Mouse (Mus musculus) erythroblast, adult 5-6 weeks (primary cell): ENCODE data around the gene Perp. TPM values are rescaled to one million over a fixed set of nuclear protein-coding genes. Genes with fewer than 3 reads are reported as not detected.

ENCODE experiments used
- ATAC-seq: replicated peaks from 2 replicates; pipeline ENCODE4 v1.8.0; 2016; ENCODE audit warnings: moderate number of reproducible peaks, mild to moderate bottlenecking, moderate TSS enrichment, inconsistent platforms; ENCODE audit not compliant: poor library complexity, low FRiP score, severe bottlenecking
- total RNA-seq, 2 experiments: library from RNA; stranded (forward) in 1 of 2; stranded (reverse) in 1 of 2; fragments of 150-400 nt in 1 of 2; fragments of 200-764, 138-1000 nt in 1 of 2; gene quantifications; 2 replicates each; pipeline versions ENCODE4 v1.2.3 to v1.2.4; 2015 to 2017; ENCODE audit warnings: low replicate concordance in 2 of 2

Gene Perp
- total RNA-seq, 2 experiments from 2014 or later: 0.85 to 2.7 TPM

DNA sequence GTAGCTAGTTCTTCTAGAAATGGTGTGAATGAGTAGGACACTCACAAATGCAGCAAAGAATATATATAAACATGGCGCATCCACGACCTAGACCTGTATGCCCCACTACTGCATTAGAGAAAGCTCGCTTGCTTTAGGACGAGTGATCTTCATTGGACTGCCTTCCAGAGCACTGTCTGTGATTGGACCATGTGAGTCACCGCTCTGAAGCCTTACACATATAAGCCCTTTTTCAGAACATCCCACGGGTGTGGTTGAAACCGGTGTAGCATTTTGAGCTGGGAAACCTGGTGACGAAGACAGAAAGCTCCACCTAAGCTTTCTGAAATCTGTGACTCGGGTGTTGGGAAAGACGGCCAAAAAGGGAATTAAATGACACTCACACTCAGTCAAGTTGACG, 16.0 kb downstream of the Perp start:
- ATAC-seq: no peak

DNA sequence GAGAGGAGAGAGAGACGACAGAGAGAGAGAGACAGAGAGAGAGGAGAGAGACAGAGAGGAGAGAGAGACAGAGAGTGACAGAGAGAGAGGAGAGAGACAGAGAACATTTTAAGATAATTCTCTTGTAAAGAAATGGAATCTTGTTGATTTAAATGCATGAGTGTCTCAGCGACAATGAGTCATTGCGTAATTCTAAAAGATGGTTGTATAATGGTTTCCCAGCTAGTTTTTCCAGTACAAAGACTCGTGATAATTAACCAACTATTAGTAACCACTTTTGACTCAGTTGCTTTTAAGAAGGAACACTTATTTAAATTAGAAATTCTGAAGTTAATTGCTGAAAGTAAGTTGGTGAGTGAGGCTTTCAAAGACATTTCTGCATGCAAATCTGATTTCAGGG, 16.6 kb downstream of the Perp start:
- no peak for ATAC-seq

DNA sequence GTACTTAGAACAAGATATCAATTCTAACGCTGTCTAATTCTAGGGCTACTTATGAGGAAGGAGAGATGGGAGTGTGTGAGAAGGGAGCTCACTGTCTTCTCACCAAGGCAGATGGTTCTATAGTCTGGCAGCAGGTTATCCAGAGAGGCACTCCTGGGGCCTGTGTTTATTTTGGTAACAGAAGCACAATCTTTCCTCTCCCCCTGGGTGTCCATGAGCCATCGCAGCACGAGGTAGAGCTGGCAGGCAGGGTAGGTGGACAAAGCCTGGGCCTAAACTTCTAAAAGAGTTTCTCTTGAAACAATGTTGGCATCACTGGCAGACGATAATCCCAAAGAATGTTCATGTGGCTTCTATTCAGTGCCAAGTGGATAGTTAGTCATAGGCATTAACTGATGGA, 18.5 kb downstream of the Perp start:
- no peak for ATAC-seq

DNA sequence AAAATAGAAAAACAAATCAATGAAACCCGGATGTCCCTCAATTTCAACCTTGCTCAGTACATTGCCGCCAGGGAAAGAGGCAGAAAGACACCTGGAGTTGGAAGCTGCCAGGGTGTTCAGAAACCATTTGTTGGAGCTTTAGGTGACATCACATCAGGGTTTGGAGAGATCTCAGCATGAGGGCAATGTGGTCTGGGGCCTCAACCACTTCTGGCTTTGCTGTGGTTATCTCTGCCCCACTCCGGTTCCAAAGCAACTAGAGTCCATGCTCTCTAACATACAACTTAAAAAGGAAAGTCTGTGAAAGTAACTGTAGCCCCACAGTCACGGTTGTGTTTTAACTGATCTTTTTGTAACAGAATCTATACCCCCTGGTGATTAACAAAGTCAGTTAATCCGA, 19.9 kb downstream of the Perp start:
- ATAC-seq: no peak

DNA sequence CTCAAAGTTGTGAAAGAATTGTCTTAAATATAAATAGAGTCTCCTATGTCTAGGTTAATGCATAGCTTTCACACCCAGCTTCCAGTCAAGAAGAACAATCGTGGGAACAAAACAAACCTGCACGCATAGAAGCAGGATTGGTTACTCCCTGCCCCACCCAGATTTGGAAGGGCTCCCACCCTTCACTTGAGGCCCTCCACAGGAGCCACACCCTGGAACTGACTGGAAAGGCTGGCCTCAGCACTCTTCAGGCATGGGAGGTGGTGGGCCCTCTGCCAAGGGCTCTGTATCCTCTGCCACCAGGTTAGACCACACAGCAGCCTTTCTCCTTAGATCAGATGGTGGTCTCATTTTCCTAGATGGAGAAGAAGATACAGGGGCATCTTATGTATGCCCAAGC, 26.2 kb downstream of the Perp start:
- ATAC-seq: no peak

DNA sequence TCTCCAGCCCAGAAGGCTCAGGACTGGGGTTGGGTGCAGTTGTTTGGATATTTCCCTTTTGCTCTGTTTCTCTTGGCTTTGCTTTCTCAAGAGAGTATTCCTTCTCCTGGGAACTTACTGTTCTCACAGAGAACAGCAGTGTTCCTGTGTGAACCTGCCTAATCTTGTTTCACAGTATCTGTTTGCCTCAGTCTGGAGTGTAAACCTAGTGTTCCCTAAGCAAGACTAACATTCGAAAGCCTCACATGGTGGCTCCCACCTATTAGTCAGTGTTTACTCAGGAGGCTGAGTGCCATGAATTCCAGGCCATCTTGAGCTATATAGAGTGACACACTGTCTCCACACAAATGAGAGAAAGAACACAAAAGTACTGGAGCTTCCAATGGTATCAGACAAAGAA, 31.4 kb downstream of the Perp start:
- no peak for ATAC-seq

DNA sequence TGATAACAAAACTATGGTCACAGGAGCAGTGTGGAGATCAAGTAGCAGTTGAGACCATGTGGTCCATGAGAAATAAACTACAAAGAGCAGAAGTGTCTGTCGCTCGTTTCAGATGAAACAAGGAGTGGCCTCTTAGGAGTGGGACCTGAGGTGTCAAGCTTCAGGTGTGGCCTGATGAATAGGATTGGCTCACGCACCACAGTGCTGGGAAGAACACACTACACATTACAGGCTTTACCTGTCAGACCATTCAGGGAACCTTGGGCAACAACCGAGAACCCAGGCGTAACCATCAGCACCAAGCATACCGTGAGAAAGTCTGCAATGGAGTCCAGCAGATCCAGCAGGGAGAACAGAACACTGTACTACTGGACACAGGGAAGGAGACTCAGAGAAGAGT, 33.3 kb downstream of the Perp start:
- no peak for ATAC-seq

DNA sequence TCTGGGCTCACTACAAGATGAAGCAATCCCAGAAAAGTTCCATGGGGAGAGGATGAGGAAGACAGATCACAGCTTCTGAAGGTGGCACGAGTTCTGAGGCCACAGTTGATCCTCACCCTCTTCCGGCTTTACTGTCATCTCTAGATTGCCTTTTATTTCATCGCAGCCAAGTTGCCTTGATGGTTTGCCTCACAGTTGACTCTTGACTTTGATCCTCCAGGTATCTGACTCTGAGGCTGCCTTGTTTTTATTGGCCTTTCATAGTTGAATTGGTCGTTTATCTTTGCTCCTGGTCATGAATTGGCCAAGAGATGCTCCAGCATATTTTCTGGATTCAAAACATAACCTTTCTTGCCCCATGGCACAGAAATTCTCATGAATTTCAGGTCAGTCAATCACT, 34.3 kb downstream of the Perp start:
- no peak for ATAC-seq

DNA sequence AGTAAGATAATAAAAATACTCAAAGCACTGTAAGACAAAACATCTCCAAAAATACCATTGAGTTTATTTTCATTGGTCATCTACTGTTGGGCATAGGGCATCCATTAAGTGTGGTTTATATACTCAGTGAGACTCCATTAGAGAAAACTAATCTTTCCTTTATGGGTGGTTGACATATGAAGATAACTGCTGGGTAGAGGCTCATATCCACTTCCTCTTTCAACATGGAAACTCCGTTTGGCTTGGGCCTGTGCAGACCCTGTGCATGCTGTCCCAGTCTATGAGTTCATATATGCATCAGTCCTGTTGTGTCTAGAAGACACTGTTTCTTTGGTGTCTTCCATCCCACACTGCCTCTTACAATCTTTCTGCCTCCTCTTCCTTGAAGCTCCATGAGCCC, 34.9 kb downstream of the Perp start:
- no peak for ATAC-seq

DNA sequence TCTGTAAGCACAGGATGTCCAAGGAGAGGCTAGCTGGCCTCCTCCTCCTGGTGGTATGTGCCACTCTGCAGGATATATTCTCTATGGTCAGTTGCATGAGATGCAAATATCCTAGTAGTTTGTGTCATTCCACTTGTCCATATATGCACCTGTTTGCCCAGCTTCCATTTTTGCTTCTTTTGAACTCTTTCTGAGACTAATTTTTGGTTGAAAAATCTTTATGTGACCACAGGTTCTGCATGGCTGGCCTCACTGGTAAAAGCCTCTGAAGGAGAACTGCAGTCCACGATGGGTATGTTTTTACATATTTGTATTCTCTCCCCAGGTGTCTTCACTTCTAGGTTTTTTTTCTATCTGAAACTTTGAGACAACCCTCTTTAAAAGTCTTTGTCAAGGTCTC, 37.4 kb downstream of the Perp start:
- no peak for ATAC-seq

DNA sequence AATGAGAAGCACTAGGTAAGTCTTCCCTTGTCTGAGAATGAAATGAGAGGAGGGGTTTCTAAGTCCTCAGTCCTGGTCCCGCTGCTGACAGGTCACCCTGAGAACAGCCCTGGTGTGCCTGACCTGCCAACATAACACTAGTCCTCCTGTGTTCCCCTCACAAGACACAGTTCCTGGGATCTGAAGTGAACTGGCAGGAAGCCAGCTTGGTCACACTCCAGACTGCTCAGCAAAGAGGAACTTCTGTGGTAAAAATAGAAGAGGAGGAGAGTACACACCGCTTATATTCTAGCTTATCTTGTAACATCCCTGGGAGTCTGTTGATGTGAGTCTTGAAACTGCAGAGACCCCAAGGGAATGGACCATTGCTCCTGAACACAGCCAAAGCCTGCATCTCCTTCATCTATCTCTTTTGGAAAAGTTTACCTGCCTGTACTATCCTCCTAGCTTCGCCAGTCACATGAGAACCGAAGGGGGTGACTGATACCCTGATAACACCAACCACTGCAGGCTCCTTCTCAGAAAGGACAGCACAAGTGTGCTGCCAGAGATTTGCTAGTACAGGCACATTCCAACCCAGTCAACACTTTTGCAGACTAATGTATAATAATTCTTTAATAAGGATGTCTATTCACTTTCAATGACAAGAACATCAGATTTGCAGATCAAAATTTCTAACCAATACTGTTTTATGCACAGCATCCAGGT, 42.3 kb downstream of the Perp start:
- no peak for ATAC-seq

DNA sequence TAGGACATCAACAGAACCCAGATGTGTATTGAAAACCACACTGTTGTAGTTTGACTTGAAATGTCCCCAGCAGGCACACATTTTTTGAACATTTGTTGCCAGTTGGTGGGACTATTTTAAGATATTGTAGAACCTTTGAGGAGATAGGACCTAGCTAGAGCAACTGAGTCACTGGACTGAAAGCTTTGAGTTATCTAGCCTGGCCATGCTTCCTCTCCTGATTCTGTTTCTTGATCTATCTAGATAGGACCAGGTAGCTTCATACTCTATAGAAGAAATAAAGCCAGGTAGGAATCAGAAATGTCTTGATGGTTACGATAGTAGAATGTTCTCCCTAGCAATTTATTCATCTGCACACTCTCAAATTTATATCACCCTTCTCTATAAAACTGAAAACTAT, 43.9 kb downstream of the Perp start:
- no peak for ATAC-seq

DNA sequence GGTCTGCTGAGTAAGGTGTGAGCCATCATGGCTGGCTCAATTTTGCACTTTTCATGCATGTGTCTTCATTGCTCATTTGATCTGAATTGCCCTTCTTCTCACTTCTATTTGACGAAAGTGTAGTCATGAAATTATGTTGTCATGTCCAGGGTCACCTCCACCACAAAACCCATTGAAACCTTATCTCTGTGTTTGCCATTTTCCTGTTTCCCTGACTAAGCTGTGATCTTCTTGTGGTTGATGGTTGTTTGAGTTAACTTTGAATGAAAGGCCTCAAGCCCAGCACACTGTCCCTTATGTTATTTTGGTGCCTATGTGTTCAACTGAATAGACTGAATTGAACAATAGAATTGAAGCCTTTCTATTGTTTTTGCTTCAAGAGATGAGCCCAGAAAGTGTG, 44.4 kb downstream of the Perp start:
- ATAC-seq: no peak

DNA sequence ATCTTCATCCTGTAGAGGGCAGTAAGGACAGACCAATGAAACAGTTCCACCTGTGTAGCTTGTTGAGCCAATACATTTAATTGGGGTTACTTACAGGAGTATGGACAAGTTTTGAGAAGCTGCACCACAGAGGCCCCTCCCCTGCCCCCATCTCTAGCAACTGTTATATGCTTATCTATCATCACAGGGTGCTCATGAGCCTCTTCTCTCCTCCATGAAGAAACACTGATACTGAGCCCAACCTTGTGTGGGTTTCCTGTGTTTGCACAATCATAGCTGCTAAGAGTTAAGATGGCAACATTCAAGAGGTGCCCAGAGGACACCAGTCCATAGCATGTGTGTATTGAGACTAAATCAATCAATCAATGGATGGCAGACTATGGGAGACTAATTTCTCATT, 46.3 kb downstream of the Perp start:
- no peak for ATAC-seq

DNA sequence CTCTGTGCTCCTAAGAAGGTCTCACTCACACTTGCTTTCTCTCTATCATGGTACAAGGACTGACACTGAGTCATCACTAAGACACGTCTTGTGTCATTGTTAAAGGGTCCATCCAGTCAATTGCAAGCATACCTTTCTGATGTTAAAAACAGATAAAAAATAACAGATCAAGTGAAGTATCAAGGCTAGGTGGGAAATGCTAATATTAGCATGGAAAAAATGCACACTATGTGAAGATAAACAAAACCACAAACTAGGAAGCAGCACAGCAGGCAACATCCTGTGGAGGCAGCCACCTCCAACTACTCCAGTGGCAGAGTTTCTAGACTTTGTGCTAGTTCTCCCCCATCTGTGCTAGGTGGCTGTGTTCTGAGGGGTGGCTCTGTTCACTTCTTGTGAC, 47.3 kb downstream of the Perp start:
- no peak for ATAC-seq

DNA sequence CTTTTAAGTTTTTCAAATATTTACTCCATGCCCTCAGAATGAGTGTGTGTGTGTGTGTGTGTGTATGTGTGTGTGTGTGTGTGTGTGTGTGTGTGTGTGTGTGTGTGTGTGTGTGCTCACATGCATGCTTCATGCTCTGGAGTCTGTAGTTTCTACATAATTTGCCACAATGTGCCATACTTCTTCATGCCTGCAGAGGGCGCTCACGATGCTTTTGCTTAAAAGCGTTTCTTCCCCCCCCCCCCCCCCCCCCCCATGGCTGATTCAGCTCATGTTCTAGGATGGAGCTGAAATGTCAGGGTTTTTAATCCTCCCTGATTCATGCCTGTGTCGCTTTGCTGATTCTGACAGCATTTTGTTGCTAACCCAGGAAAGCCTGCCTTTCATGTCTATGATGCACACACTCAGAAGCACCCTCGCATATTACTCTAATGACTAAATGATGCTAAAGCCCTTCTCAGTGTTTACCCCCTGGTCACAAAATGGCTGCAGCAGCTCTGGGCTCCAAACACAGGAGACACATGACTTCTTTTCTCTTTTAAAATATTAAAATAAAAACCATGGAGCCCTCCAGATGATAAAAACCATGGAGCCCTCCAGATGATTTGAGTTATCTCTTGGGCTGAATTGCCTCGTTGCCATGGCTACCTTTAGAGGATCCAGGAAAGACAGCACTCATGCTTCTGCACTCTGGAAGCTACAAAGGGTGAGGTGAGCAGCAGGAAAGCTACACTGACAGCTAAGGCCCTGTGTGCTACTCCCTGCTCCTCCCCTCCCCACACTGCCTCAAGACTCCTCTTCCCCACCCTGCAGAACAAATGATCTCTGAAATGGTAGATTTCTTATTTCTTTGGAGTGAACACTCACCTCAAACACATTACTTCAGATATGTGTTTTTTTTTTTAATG, 49.7 kb downstream of the Perp start:
- ATAC-seq: no peak

DNA sequence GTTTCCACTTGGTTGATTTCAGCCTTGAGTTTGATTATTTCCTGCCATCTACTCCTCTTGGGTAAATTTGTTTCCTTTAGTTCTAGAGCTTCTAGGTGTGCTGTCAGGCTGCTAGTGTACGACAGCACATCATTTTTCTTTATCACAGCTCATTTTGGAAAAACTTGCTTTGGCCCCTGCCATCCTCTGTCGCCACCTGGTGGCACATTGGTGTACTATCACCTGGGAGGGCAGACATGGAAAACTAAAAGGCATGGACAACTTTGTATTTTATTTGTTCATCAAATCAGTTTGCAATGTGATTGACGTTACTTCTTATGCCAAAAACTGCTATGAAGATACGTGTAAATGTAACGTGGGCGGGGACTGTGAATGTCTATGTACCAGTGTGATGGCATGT, 59.3 kb downstream of the Perp start:
- no peak for ATAC-seq

Other genes starting within 250 kb of the Perp start
- 0.58 TPM in 1 of 2 replicates, not detected in the other for gene Arfgef3, start 101.1 kb upstream of the Perp start, total RNA-seq (2015; ENCODE audit: low replicate concordance)
- 0.09 TPM in 1 of 2 replicates, not detected in the other for gene Arfgef3, start 101.1 kb upstream of the Perp start, total RNA-seq (2017; ENCODE audit: low replicate concordance)
- gene Gm4922, start 58.2 kb upstream of the Perp start, total RNA-seq (2015; ENCODE audit: low replicate concordance): not detected in 2 replicates
- gene Gm4922, start 58.2 kb upstream of the Perp start, total RNA-seq (2017; ENCODE audit: low replicate concordance): not detected in 2 replicates
- 4.0 TPM in 2 replicates for gene Tnfaip3, start 170.6 kb downstream of the Perp start, total RNA-seq (2015; ENCODE audit: low replicate concordance)
- 2.1 and 2.9 TPM in 2 replicates for gene Tnfaip3, start 170.6 kb downstream of the Perp start, total RNA-seq (2017; ENCODE audit: low replicate concordance)